Mouse (Mus musculus): ENCODE measurements at regions not wholly inside any gene's neighbourhood (a gene's known extent, or its start where the extent isn't known, plus 50 kb on each side); places are given as distances from the start of the nearest gene placed in this dataset.
A peak's percentile ranks its signal among the peaks of the same experiment; 100 is the strongest.

GRCm38 (mm10) chr17:9882639-9883226 lies 213.2 kb upstream of the Pabpc6 start:
- Histone ChIP-seq H3K4me3 (no peak overlapping the region), H3K27me3 (replicated peaks) (no peaks in the 10 kb centered on the region), H3K4me2 (no peak overlapping the region), H3K9me3 (replicated peaks) (no peaks in the 10 kb centered on the region), H3K27ac (ENCODE audit: poor library complexity, severe bottlenecking) (no peak overlapping the region), H3K36me3 (no peaks in the 10 kb centered on the region), H3K9ac (no peak overlapping the region), H3K4me1 (replicated peaks) (peaks cover 12% of the 10 kb centered on the region; the same call in 1 of the 2 replicates)
- ATAC-seq (ENCODE audit: insufficient number of reproducible peaks, low FRiP score) = no peak
- 87% methylated on average over 9 of the region's 9 CpGs for WGBS

DNA sequence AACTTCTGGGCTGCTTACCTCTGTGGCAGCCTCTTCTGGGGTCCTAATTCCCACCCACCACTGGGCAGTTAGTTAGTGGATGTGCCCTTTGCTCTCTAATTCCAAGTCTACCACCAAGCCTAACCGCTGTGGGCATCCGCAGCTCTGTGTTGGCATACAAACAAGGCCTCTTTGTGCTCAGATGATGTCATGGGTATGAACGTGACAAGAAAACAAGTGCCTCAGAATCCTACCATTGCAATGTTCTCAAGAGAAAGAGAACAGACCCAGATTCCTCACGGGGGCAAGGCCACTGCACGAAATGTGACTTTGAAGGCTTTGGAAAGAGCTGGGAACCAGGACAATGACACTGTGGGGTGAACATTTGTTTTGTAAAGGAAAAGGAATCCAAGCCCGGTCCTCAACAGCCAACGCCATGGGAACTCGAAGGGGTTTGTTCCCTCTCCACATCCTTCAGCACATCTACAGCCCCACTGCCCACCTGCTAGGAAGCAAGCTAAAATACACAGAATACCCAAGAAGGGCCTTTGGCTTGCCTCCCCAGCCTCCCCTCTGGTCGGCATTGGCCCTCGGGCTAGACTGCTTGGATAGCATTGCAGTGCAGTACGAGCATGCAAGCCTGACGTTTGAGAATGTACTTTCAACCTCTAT lies 210.2 kb upstream of the Pabpc6 start:
- Histone ChIP-seq H3K9ac (no peak overlapping the region), H3K4me2 (no peak overlapping the region), H3K4me3 (no peak overlapping the region), H3K36me3 (no peaks in the 10 kb centered on the region), H3K9me3 (replicated peaks) (no peaks in the 10 kb centered on the region), H3K27ac (ENCODE audit: poor library complexity, severe bottlenecking) (no peak overlapping the region), H3K27me3 (replicated peaks) (no peaks in the 10 kb centered on the region), H3K4me1 (replicated peaks) (no peaks in the 10 kb centered on the region)
- 76% methylated on average over 12 of the region's 12 CpGs for WGBS
- no peak for ATAC-seq (ENCODE audit: insufficient number of reproducible peaks, low FRiP score)

- Histone ChIP-seq H3K4me3 (no peak overlapping the region), H3K36me3 (no peaks in the 10 kb centered on the region), H3K4me1 (replicated peaks) (peaks cover 14% of the 10 kb centered on the region), H3K9ac (no peak overlapping the region), H3K4me2 (no peak overlapping the region), H3K27me3 (replicated peaks) (no peaks in the 10 kb centered on the region), H3K9me3 (replicated peaks) (no peaks in the 10 kb centered on the region), H3K27ac (ENCODE audit: poor library complexity, severe bottlenecking) (no peak overlapping the region)
- 46% methylated on average over 10 of the region's 10 CpGs for WGBS
- ATAC-seq (ENCODE audit: insufficient number of reproducible peaks, low FRiP score) = no peak
Measured at GRCm38 (mm10) chr17:9873695-9874094, 204.2 kb upstream of the Pabpc6 start.

- Histone ChIP-seq H3K36me3 (no peaks in the 10 kb centered on the region), H3K4me3 (no peak overlapping the region), H3K9me3 (replicated peaks) (no peaks in the 10 kb centered on the region), H3K4me2 (no peak overlapping the region), H3K9ac (no peak overlapping the region), H3K4me1 (replicated peaks) (peaks cover 14% of the 10 kb centered on the region), H3K27ac (ENCODE audit: poor library complexity, severe bottlenecking) (no peak overlapping the region; the same call in 1 of the 2 replicates), H3K27me3 (replicated peaks) (no peaks in the 10 kb centered on the region)
- 61% methylated on average over 3 of the region's 3 CpGs for WGBS
- no peak for ATAC-seq (ENCODE audit: insufficient number of reproducible peaks, low FRiP score)
Measured at GRCm38 (mm10) chr17:9870237-9870636, 200.7 kb upstream of the Pabpc6 start.

- Histone ChIP-seq H3K4me3 (no peak overlapping the region), H3K27ac (ENCODE audit: poor library complexity, severe bottlenecking) (no peak overlapping the region), H3K27me3 (replicated peaks) (no peaks in the 10 kb centered on the region), H3K9ac (no peak overlapping the region), H3K9me3 (replicated peaks) (no peaks in the 10 kb centered on the region), H3K36me3 (no peaks in the 10 kb centered on the region), H3K4me1 (replicated peaks) (peaks cover 25% of the 10 kb centered on the region), H3K4me2 (no peak overlapping the region)
- 68% methylated on average over 11 of the region's 11 CpGs for WGBS
- ATAC-seq (ENCODE audit: insufficient number of reproducible peaks, low FRiP score) = no peak
Measured at GRCm38 (mm10) chr17:9868747-9869281, 199.3 kb upstream of the Pabpc6 start.

GRCm38 (mm10) chr17:9864254-9864653 lies 194.7 kb upstream of the Pabpc6 start:
- Histone ChIP-seq H3K27me3 (replicated peaks) (no peaks in the 10 kb centered on the region), H3K4me2 (peak overlapping the region; percentile 37), H3K4me1 (replicated peaks) (peaks cover 13% of the 10 kb centered on the region), H3K9ac (no peak overlapping the region), H3K9me3 (replicated peaks) (no peaks in the 10 kb centered on the region), H3K4me3 (no peak overlapping the region), H3K36me3 (no peaks in the 10 kb centered on the region), H3K27ac (ENCODE audit: poor library complexity, severe bottlenecking) (no peak overlapping the region)
- 22% methylated on average over 10 of the region's 10 CpGs for WGBS
- ATAC-seq (ENCODE audit: insufficient number of reproducible peaks, low FRiP score) = no peak

DNA sequence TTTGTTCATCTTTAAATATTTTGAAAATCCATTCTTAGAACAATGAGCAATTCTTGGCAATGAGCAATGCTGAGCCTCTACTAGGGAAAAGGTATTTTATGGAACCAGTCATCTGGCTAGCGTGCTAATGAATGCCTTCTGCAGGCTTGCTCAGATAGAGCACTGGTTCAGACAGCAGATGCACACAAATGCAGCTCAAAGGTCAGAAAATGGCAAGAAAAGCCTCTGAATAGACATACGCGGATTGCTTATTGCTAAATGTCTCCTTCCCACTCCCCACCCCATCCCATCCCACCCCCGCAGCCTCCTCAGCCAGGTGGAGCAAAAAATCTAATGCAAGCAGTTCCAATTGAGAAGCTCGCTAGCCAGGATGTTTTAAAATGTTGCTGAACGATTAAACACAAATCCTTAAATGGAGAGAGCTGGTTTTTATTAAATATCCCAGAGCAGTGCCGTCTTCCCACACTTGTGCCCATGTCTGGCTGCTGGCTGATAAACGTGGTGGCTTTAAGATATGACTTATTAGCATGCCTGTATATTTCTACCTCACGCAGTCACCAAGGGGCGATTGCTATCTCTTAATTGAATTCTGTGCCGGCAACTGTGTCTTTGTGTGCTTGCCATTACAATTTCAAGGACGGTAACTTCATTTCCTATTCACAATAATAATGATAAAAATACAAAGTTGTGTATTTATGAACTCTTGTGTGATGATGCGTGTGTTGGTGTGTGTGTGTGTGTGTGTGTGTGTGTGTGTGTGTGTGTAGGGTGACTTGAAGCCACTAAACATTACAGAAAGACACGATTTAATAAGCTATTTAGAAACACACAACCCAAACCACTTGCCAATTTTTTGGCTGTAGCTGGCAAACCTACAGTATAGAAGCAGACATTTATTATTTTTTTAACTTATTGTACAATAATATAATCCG lies 192.7 kb upstream of the Pabpc6 start:
- no peak overlapping the region for H3K4me2 ChIP-seq
- 73% methylated on average over 15 of the region's 15 CpGs for WGBS
- no peak overlapping the region for H3K9ac ChIP-seq
- H3K9me3 ChIP-seq (replicated peaks) = no peaks in the 10 kb centered on the region
- H3K36me3 ChIP-seq = no peaks in the 10 kb centered on the region
- H3K27me3 ChIP-seq (replicated peaks) = no peaks in the 10 kb centered on the region
- no peak for ATAC-seq (ENCODE audit: insufficient number of reproducible peaks, low FRiP score)
- H3K4me3 ChIP-seq = no peak overlapping the region
- H3K4me1 ChIP-seq (replicated peaks) = peaks cover 13% of the 10 kb centered on the region
- no peak overlapping the region for H3K27ac ChIP-seq (ENCODE audit: poor library complexity, severe bottlenecking)

GRCm38 (mm10) chr17:9861346-9861745 lies 191.8 kb upstream of the Pabpc6 start:
- Histone ChIP-seq H3K36me3 (no peaks in the 10 kb centered on the region), H3K27ac (ENCODE audit: poor library complexity, severe bottlenecking) (no peak overlapping the region), H3K4me2 (no peak overlapping the region), H3K27me3 (replicated peaks) (no peaks in the 10 kb centered on the region), H3K4me1 (replicated peaks) (peaks cover 13% of the 10 kb centered on the region), H3K9ac (no peak overlapping the region), H3K9me3 (replicated peaks) (peaks cover 3% of the 10 kb centered on the region), H3K4me3 (no peak overlapping the region)
- 66% methylated on average over 6 of the region's 6 CpGs for WGBS
- ATAC-seq (ENCODE audit: insufficient number of reproducible peaks, low FRiP score) = no peak

GRCm38 (mm10) chr17:9848559-9849357 lies 179.2 kb upstream of the Pabpc6 start:
- WGBS = 71% methylated on average over 9 of the region's 9 CpGs
- H3K36me3 ChIP-seq = no peaks in the 10 kb centered on the region
- H3K27ac ChIP-seq (ENCODE audit: poor library complexity, severe bottlenecking) = no peak overlapping the region
- no peaks in the 10 kb centered on the region for H3K9me3 ChIP-seq (replicated peaks)
- no peak overlapping the region for H3K4me2 ChIP-seq
- H3K9ac ChIP-seq = no peak overlapping the region
- no peak for ATAC-seq (ENCODE audit: insufficient number of reproducible peaks, low FRiP score)
- H3K4me1 ChIP-seq (replicated peaks) = peaks cover 5% of the 10 kb centered on the region; the same call in 1 of the 2 replicates
- H3K4me3 ChIP-seq = no peak overlapping the region
- no peaks in the 10 kb centered on the region for H3K27me3 ChIP-seq (replicated peaks)

GRCm38 (mm10) chr17:9845451-9846075 lies 176.0 kb upstream of the Pabpc6 start:
- Histone ChIP-seq H3K4me2 (no peak overlapping the region), H3K27ac (ENCODE audit: poor library complexity, severe bottlenecking) (no peak overlapping the region), H3K9me3 (replicated peaks) (0 out of 2 replicates have a peak, but pooled peaks cover 7% of the 10 kb centered on the region), H3K27me3 (replicated peaks) (no peaks in the 10 kb centered on the region), H3K36me3 (no peaks in the 10 kb centered on the region), H3K4me1 (replicated peaks) (peaks cover 5% of the 10 kb centered on the region; the same call in 1 of the 2 replicates), H3K4me3 (no peak overlapping the region), H3K9ac (no peak overlapping the region)
- WGBS = 59% methylated on average over 4 of the region's 4 CpGs
- ATAC-seq (ENCODE audit: insufficient number of reproducible peaks, low FRiP score) = no peak
